Mouse (Mus musculus): ENCODE data around the gene Ush1g.

- no peak for TF ChIP-seq POLR2A (IDR thresholded peaks at IDR 0.05; ENCODE audit: low read depth, low read length)
- TF ChIP-seq CTCF (conservative IDR thresholded peaks at IDR 0.05; ENCODE audit: insufficient read depth, insufficient read length, low read depth, low read length), result no peak
Observed at GRCm38 (mm10) chr11:115301351-115301750, 20.5 kb downstream of the Ush1g start.
